Mouse (Mus musculus): ENCODE results near the gene Grb10. TPM values are rescaled to one million over a fixed set of nuclear protein-coding genes. Genes with fewer than 3 reads are reported as not detected.

The Grb10 gene
- total RNA-seq, 2 experiments from 2014 or later = 8.4 to 20.5 TPM

DNA sequence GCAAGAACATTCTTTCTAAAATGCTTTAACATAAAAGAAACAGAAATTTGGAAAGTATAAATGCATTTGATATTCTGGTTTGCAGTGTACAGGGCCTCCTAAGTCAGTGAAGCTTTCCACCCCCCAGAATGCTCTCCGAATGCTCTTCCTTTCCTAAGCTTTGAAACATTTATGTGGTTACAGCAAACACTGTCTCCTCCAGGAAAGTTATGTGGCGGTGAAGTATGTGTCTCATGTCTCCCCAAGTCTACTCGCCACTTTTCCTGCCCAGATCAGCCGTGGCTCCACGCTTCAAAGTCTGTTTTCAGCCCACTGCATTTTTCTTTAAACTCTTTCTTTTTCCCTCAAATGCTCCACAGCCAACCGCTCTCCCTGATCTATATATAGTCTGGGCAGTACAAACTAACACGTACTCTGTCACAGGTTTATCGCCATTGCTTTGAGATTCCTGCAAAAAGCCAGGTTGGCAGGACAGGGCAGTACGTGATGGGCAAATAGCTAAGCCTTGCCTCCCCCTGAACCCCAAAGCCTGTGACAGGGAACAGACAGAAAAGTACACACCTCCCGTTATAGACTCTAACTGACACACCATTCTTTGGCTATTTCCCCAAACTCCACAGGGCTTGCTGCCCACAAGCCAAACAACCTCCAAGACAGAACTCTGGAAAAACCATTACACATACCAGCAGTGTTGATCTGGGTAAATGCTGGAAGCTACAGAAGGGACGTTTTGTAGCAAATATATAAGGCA lies 84.9 kb downstream of the Grb10 start:
- ATAC-seq (replicated peaks; ENCODE audit: poor library complexity, severe bottlenecking) = no peak

DNA sequence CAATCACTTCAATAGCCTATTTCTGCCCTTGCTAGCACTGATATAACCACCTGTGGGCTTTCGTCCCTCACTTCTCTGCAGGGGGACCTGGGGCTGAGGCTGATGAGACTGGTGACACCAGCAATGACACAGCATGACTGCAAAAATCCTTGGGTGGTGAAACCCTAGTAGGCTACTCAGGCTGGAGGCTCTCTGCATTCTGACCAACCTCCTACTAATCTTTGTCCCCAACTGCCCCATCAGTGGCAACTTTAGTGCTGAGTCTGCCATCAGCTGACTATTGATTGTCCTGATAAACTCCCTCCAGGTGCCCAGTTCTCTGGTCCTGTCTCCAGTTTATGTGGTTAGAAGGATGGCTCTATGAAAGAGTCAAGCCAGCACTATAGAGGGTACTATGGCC lies 85.9 kb downstream of the Grb10 start:
- ATAC-seq (replicated peaks; ENCODE audit: poor library complexity, severe bottlenecking) = no peak

DNA sequence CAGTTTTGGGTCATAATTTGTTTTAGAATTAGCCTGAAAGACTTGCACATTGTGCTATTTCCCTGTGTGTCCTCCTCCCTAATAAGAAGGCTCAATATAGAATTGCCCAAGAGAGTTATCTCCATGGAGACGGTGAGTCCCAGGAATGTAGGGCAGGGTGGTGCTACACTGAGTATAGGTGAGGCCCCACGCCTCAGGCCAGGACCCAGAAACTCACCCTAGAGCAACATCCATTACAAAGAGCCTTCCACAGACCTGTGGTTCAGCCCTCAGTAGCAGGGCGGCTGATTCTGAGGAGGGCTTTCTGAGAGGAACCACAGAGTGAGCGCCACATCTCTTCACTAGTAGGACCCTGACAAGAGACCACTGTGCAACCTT lies 89.5 kb downstream of the Grb10 start:
- 0 out of 2 replicates have a peak, but pooled peaks have one; percentile 7 for ATAC-seq (replicated peaks; ENCODE audit: poor library complexity, severe bottlenecking)

DNA sequence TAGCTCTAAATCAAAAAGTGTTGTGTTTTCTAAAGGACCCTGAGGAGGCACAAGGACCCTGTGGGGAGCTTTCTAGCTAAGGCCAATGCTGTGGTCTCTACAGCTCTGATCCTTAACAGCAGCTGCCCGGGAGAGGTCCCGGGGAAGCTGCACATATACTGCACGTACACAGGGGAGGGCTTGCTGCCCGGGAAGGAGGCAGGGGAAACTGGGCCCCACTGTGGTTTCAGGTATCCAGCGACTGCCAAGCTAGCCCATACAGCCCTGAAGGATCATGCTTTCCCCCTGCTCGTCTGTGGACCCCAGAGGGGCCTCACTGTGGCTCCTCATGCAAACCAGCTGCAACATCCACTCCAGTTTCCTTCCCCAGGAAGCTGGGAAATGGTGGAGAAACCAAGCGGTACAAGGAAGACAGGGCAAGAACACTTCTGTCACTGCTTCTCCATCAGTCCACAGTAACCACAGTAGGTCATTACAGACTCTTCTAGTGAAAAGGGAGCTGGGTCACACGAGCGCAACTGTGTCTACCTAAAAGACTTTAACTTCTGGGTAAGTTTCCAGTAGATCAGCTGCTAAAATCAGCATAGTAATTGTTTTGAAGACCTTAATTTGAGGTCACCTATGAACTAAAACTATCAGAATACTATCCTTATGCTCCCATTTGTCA lies 90.0 kb downstream of the Grb10 start:
- ATAC-seq (replicated peaks; ENCODE audit: poor library complexity, severe bottlenecking) = no peak; the same call in 1 of the 2 replicates

DNA sequence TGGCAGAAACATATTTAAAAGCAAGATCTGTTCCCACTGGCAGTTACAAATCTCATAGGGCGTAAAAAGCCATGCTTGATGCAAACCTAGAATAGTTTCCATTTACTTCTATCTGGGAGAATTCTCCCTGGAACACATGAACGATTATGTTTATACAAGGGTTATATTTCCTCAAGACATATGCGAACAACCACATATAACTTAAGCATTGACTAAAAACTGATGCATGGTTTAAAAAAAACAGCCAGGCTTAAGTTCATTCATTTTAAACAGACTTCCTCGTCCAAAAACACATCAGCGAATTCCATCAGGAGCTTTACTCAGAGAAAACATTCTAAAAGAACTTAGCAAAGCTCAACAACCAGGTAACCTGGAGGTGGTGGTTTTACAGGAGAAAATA lies 90.6 kb downstream of the Grb10 start:
- ATAC-seq (replicated peaks; ENCODE audit: poor library complexity, severe bottlenecking) = no peak

DNA sequence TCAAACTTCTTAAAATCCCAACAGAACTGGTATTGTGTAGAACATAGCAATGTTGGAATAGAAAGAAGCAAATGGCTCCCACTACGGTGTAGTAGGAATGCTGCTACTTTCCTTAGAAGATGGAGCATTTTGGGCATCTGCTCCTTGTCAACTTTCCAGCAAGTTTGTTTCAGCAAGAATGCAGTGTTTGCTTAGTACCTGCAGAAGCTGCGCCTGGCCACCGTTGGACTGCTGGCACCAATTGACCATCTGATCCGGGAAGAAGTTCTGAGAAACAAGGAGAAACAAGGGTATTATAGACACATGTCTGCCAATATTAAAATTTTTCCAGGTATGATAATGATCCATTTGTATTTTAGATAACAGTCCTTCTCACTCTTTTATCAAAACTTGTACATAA lies 92.7 kb downstream of the Grb10 start:
- ATAC-seq (replicated peaks; ENCODE audit: poor library complexity, severe bottlenecking) = no peak

DNA sequence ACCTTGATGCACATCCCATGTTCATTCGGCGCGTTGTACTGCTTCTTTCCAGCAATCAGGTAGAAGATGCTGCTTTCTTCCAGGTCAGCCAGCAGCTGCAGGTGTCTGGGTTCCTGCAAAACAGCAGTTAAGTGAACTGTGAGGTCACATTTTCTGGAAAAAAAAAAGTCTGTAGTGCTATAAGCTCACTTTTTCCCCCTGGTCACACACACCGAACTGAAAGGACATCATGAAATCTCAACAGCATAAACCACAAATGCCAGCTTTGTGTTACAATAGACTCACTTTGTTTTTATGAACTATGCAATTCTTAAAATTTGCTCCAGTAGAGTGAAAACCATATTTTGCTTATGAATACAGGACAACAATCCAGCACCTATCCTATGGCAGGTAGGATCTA lies 93.7 kb downstream of the Grb10 start:
- no peak for ATAC-seq (replicated peaks; ENCODE audit: poor library complexity, severe bottlenecking)

DNA sequence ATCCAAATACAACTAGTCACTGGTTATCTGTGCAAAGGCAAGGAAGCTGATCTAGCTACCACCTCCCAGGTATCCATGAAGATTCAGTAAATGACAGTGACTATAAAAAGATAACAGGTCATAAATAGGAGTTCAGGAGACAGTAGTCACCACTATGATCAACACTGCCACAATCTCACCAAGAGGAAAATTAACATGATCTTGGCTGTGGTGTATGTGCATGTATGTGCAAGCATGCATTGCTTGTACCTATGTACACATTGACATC lies 94.5 kb downstream of the Grb10 start:
- ATAC-seq (replicated peaks; ENCODE audit: poor library complexity, severe bottlenecking) = no peak

DNA sequence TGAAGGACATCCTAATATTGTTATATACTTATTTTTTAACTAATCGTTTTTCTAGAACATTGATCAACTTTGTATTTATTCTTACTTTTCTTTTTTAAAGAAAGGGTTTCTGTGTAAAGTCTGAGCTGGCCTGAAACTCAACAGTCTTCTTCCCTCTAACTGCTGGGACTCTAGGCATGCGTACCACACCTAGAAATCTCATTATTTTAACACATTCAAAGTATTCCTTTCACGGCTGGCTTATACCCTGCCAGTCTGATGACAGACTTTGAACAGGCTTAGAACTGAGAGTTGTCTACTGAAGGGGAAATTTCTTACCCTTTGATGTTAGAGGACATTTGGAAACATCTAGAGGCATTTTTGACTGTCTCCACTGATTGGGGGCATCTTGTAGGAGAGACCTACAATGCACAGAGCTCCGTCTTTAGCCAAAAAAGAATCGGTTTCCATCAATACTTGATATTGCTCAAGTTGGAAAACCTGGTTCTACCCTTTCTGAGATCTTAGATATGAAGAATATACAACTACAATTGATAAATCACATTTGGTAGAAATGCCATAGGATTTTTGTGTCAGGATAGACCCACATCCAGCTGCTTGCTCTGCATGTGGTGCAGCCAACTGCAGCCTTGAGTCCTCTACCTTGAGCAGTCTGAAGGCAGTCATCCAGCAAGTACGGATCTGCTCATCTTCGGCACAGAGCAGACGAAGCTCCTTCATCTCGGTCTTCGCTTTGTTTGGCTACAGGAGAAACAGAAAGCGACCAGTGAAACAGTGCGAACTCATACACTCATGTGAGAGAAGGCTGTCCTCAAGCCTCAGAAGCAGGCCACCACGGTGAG lies 95.0 kb downstream of the Grb10 start:
- no peak for ATAC-seq (replicated peaks; ENCODE audit: poor library complexity, severe bottlenecking)

DNA sequence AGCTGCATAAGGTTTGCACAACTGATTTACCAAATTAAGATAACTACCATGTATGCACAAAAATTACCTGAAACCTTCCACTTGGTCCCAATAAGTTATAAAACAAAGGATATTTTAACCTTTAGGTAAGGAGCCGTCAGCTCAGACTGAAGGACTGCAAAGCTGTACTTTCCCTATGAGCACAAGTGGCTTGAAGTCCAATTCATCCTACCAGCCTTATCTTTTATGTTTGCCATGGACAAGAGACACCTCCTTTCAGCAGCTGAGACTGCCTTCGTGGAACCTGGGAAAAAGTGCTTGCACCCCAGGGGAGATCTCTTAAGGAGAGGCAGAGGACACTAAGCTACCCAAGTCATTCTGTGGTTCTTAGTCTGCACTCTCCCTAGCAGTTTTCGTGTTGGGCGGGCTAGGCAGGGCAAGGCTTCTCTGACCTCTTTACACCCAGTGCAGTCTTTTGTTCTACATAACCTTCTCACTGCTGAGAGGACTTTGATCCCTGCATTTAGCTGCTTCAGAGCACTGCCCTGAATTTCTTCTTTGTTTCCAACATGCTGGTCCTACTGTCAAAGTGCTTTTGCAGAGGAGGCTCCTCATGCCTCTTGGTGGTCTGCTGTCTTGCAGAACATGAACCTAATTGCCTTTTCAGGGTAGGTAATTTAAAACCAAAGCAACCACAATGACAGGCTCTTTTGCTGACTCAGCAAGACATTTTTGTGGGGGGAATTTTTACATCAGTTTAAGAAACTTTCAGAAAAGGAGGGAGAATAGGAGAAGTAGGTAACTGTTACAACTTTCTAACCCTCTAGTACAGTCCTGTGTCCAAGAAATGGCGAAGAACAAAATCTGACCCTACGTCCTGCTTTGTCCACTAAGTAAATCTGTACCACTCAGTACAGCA lies 95.9 kb downstream of the Grb10 start:
- ATAC-seq (replicated peaks; ENCODE audit: poor library complexity, severe bottlenecking) = no peak

DNA sequence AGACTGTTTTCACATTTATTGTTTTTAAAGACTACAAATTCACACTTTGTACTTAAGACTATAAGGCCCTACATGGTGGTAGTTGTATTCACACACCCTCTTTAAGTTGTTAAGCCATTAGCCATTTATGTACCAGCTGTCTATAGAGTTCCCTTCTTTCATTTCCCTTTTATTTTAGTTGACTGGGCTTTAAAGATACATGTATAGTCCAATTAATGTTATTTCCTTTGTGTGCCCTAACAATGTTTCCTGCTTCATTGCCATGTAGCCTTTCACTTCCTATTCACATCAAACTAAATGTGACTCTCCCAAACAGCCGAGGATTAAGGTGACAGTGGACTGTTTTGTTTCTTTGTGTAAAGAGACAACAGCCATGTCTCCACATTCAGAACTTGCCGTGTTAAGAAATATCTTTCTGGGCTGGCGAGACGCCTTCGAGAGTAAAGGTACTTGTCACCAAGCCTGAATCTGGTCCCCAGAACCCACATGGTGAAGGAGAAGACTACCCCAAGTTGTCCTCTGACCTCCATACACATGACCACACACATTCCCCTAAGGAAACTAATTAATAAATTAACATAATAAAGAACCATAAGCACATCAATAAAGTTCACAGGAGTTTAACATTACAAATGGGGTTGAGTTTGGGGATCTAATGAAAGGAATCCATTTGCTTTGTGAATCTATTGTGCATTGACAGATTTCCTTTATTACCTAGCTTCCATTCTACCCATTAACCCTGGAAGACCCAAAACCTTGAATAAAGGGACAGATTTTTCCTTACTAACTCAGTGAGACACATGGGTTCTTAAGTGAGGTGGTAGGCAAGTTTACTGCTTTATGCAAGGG lies 97.4 kb downstream of the Grb10 start:
- ATAC-seq (replicated peaks; ENCODE audit: poor library complexity, severe bottlenecking) = peak; percentile 66

DNA sequence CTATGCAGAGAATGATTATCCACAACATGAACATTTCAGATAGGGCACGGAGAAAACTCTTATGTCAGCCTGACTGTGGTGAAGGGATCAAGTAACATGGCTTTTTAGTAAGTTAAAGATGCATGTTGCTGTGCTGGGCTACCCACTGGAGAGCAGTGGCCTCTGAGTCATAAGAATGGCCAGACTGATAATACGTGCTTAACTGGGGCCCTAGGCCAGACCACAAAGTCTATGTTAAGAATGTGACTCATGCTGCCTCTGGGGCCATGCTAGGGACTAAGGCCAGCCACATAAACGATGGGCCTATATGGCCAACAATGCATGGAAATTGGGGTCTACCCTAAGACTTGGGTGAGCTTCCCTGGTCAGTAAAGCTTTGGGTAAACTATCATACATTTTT lies 98.9 kb downstream of the Grb10 start:
- ATAC-seq (replicated peaks; ENCODE audit: poor library complexity, severe bottlenecking) = no peak

DNA sequence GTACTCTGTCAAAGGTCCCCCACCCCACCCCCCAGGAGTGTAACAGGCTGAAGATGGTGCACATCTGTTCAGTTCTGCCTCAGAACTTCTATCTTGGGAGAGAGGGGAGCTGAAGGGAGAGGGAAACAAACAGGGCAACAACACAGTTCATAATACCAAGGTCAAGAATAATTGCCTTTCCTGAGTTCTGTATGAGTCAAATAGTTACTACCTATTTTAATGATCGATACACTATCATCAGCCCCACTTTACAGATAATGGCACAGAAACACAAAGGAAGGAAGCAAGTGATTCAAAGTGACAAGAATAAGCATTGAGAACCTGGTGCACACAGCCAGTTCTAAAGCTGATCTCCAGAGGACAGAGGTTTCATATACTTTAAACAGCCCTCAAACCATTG lies 99.9 kb downstream of the Grb10 start:
- no peak for ATAC-seq (replicated peaks; ENCODE audit: poor library complexity, severe bottlenecking)

DNA sequence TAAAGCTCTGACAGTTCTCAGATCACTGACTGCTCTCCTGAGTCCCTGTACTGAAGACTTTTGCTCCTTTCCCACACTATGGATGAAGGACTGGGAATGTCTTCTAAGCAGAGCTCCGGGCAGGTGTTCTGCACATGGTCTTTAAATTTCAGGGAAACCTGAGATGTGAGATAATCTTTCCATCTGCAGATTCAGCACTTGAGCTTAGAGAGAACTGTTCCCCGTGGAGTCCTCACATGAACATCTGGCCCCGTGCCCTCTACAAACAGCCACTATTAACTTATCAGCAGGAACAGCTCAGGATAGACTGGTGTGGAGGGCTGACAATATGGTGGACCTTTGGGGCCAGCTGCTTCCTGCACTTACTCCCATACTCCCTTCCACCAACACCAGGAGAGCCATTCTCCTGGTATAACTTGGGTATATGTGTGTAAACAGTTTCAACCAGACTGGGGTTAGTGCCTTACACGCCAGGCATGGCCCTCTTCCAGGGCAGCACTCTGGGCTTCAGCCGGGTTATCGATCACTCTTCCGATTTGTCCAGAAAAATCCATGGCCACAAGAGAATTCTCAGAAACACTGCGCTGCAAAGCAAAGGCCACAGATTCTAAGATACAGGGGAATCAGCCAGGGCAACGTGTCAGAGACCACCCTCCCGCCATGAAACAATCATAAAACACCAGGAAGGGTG lies 101.0 kb downstream of the Grb10 start:
- ATAC-seq (replicated peaks; ENCODE audit: poor library complexity, severe bottlenecking) = no peak

DNA sequence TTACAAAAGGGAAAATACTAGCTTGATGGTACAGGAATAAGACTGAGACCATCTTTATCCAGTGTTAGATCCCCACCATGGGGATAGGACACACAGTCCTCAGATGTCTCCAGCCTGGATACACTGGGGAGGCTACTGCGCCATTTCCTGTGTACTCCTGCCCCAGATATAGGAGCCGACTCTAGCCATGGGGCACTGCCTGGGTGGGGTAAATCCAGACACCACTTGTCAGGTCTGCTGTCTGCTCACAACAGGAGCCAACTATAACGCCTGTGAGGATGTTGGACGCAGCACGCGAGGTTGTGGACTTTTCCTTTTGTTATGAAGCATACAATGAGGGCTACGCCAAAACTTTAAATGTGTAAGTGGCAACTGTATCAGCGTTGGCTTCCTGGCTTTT lies 103.7 kb downstream of the Grb10 start:
- no peak for ATAC-seq (replicated peaks; ENCODE audit: poor library complexity, severe bottlenecking)

DNA sequence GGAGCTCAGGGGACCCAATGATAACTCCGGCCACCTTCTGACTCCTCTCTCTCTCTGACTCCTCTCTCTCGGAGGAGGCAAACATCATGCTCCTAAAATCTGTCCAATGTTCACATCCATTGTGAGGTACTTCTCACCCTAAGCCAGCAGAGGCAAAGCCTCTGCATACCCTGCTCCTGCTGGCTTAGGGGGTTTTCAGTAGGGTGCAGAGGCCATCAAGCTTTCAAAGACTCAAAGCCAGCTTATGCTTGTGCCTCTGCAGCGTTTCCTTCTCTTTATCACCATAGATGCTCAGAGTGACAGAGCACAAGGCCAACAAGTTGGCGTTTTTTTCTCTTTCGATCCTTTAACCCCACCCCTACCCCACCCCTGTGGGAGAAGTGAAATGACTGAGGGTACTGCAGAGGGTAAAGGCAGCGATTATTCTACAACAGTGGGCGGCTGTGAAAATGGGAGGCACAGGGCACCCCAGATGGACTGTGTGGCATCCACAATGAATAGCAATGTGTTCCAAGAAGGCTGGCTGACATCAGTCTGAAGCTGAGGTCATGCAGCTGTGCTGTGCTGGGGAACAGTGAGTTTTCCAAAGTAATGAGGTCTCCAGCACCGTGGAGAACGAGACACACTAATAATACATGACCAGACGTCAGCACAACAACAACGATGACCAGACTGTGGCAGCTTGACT lies 106.2 kb downstream of the Grb10 start:
- ATAC-seq (replicated peaks; ENCODE audit: poor library complexity, severe bottlenecking) = no peak

DNA sequence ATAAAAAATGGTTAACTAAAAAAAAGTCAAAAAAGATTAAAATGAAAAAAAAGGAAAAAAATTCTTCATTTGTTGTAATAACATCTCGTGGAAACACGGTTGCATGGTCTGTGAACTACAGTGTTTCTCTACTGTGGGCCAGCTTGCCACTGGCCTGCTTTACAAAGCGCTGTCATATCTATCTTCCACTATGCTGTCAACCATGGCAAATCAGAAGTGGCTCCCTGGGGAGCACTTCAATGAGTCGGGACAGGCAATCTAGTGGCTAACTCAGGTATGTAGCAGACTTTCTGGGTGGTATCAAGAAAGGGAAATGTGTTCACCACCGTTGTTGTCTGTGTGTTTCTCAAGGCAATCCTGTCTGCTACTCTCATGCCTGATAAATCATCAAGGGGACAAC lies 106.8 kb downstream of the Grb10 start:
- ATAC-seq (replicated peaks; ENCODE audit: poor library complexity, severe bottlenecking) = no peak

DNA sequence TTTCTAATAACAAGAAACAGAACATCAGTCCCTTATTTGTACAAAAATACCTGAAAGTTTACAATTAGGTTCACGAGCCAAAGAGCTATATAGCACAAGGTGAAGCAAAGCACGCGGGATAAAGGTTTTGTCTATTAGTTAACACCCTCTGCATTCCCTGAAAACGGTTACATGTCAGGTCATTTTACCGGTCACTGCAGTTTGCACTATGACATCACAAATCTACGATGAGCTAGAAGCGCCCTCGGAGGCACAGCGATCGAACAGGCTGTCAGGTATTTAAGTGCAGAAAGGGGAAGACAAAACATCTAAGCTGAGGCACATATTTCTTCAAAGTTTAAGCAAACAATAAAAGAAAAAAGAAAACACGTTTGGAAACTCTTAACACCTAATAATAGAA lies 108.0 kb downstream of the Grb10 start:
- no peak for ATAC-seq (replicated peaks; ENCODE audit: poor library complexity, severe bottlenecking)

Measured in granulocyte monocyte progenitor cell, adult 5-6 weeks (primary cell).